Mouse (Mus musculus): ENCODE data around the gene Ppp1r16b.
A peak's percentile ranks its signal among the peaks of the same experiment; 100 is the strongest.

The Ppp1r16b gene

DNA sequence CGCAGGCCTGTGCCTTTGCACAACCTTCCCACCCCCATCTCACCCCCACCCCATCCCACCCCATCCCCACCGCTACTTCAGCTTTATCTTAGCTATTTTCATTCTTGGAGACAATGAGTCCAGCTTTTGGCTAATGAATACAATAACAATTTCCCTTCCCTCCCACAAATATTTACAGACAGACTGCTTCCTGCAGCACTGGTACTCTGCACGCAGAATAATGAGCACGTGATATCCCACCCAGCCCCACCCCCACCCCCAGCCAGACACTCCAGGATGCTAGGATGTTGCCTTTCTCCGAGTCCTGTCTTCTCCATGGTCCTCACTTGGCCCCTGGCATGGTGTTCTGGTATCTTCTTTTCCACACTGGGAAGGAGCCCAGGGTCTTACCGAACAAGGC is 31.3 kb downstream of the Ppp1r16b start:
- DNase-seq, result no peak

DNA sequence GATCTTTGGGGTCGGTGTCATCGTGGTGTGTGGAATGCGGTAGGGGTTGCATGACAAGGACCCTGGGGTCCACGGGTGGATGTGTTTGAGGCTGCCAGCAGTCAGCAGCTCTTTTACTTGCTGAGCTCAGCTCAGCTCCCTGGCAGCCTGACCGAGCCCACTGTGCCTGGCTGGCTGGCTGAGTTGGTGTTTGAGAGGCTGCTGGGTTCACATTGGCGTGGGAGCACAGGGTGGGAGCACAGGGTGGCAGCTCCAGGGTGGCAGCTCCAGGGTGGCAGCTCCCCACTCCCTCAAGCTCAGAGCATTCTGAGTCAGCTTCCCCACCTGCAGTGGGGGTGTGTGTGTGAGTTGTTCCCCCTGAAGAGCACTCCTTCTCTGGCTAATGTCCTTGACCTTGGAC is 34.7 kb downstream of the Ppp1r16b start:
- DNase-seq, result no peak

DNA sequence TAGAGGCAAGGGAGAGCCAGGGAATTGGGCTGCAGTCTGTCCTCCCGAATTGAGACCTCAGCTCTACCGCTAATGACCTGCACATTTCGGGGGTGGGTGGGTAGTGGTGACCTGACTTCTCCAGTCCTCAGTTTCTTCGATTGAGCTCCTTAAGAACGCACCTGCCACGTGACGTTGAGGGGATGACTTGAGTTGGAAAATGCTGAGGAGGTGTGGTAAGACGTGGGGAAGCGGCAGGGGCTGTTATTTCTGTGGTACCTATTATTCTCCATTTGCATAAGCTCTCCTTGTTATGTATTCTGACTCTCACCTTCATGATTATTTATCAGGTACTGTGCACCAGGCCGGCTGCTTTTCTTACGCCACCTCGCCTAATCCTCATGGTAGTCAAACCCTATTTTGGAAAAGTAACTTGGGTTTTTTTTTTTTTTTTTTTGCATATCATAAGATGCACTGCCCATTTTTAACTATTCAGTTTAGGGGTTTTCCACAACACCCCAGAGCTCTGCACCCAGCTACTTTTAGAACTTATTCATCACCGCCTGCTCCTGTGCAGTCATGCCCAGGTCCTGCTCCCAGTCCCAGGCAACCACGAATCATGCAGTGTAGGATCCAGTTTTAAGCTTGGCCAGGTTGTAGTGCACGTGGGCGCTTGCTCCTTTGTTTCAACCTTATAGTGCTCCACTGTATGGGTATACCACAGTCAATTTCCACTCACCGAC is 35.5 kb downstream of the Ppp1r16b start:
- no peak for DNase-seq

DNA sequence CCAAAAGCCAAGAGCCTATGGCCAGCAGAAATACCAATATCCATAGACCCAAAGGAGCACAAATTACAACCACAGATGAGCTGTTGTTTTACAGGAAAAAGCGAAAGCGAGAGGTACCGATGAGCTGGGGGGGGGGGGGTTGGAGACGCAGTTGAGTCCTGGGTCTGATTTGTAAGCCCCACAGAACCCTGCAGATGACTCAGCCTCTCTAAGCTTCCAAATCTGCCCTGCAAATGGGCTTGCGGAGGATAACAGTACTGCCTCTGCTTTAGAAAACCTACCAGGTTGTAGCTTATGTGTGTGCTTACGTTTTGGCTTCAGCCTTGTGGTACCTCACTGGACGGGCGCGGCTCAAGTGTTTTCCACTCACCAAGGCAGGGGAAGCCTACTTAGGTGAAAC is 36.3 kb downstream of the Ppp1r16b start:
- no peak for DNase-seq

DNA sequence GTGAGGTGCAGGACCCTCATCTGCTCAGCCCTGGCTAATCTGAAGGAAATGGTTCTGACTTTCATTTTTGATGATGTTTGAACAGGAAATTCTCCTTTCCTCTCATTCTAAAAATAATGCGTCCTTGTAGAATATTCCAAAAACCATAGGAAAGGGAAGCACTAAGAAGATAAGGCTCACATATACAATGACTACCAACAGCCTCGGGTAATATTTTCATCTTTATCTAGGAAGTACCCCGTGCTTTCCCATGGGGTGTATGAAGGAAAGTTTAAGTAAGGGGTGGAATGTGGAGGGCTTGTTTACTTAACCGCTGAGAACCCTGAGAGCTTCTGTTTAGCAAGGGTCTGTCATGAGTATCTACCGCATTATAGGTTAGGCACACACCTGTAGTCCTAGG is 37.0 kb downstream of the Ppp1r16b start:
- DNase-seq, result no peak

DNA sequence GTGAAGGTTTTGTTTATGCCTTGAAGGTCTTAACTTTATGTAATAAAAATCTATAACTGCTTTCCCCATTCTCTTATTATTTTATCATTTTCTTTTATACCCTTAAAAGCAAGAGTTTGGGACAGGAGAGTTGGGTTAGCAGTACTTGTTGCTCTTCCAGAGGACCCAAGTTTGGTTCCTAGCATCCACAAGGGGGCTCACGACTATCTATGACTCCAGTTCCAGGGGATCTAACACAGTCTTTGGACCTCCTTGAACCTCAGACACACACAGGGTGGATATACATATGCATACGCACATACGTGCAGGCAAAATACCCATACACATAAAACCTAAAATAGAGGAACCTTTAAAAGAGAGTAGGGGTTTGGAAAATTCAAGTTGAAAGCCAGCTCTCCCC is 39.5 kb downstream of the Ppp1r16b start:
- DNase-seq, result no peak

DNA sequence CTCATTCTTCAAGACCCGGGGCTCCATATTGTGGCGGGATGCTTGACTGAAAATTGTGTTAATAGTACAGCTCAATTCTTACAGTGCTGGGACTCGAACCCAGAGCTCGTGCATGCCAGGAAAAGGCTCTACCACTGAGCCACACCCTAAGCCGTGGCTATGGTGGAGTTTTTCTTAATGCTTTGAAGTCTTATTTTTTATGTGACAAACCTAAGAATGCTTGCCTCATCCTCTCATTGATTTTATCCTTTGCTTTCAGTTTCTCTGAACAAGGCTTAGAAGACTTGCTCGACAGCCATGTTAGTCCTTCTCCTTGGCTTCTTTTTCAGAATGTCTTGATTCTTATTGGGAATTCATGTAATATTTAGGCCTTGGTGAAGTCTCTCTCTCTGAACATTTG is 40.3 kb downstream of the Ppp1r16b start:
- no peak for DNase-seq

DNA sequence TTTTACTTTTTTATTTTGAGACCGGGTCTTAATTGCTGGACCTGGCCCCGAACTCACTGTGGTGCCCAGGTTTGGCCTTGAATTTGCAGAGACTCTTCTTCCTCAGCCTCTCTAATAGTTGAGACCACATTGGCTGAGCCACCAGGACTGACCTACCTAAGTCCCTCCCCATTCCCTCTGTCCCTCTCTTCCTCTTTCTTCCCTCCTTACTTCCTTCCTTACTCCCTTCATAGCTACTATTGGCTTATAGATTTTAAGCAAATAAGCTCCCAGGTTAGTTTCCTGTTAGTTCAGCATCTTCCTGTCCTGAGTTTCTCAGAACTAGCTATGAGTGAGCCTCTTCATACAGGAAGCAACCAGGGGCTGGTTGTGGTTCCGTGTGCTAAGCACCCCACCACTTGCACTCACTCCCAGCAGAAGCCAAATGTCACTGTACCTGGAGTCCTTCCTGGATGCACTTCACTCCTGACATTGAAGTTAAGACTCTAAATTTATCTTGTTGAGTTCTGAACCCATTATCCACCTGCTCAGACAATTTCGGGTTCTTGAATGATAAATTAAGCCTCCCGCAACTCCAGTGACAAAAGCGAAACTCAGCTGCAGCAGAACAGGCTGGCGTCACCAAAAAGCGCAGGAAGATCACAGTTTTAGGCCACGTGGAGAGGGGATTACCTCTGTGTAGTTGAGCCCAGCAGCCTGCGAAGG is 41.7 kb downstream of the Ppp1r16b start:
- no peak for DNase-seq

- DNase-seq, result no peak
Measured at GRCm38 (mm10) chr2:158708121-158708520, 42.9 kb downstream of the Ppp1r16b start.

DNA sequence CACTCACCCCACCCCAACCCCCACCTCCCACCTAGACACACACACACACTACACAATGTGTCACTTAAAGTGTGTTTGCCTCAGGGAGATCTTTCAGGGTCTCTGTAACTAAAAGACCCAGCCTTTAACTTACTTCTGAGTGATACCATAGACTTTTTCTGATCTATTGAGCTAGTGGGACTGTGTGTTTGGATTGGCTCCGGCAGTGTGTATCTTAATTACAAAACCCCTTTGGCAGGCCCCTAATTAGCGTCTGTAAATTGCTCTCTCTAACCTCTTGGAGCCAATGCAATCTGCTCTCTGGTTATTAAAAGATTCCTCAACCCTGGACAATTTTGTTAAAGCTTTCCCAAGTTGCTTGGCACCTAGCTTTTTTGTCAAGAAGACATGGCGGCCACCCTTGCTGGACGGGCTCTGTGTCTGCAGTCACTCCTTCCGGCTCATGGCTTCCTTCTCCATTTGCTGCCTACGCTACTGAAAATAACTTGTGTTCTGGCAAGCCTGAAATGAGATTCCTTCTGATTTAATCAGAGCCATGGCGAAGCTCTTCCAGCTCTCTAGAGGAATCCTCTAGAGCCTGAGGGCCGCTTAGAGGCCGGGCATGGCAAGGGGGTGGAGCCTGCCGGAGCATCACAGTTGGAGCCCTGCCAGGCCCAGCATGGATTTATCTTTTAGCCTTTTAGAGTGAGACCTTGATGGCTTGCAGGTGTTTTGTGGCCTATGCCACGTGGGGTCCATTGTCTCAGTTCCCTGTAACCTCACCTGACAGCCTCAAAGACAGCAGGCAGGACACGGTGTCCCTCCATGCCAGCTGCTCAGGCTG is 46.9 kb downstream of the Ppp1r16b start:
- peak; percentile 57 for DNase-seq

- DNase-seq, result no peak
Measured at GRCm38 (mm10) chr2:158714826-158715225, 49.6 kb downstream of the Ppp1r16b start.

- DNase-seq, result peak; percentile 70
Measured at GRCm38 (mm10) chr2:158716066-158716465, 50.9 kb downstream of the Ppp1r16b start.

GRCm38 (mm10) chr2:158717551-158718418 is 52.6 kb downstream of the Ppp1r16b start:
- no peak for DNase-seq

DNA sequence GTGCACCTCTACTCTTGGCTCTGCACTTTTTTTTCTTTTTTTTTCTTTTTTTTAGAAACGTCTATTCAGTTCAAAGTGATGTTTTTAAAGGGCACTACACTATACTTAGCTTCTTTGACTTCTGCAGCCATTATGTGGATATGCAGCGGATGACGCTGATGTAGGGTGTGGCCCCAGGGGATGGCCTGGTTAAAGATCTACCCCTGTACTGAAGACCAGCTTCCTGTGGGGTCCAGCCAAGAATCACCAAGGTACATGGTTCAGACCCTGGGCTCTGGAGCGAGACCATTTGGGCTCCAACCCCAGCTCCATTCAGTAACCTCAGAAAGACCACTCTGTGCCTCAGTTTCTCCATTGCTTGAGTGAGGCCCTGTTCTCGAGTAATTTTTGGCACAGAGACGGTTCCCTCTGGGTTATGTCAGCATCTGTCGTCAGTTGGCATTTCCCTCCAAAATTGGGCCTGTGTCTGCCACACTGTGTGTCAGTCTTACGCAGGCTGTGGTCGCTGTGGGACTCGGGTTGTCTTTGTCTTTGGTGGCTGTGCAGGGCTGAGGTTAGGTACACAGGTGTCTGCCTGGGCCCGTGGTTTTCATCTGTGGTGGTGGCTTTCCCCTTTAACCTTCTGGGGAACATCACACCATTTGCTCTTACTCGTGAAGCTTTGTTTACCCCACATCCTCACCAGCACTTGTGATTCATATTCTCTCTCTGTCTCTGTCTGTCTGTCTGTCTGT is 53.8 kb downstream of the Ppp1r16b start:
- DNase-seq, result peak; percentile 85

GRCm38 (mm10) chr2:158720715-158721370 is 55.6 kb downstream of the Ppp1r16b start:
- DNase-seq, result no peak

GRCm38 (mm10) chr2:158721481-158721880 is 56.3 kb downstream of the Ppp1r16b start:
- DNase-seq, result no peak

GRCm38 (mm10) chr2:158722135-158722534 is 56.9 kb downstream of the Ppp1r16b start:
- DNase-seq, result no peak

DNA sequence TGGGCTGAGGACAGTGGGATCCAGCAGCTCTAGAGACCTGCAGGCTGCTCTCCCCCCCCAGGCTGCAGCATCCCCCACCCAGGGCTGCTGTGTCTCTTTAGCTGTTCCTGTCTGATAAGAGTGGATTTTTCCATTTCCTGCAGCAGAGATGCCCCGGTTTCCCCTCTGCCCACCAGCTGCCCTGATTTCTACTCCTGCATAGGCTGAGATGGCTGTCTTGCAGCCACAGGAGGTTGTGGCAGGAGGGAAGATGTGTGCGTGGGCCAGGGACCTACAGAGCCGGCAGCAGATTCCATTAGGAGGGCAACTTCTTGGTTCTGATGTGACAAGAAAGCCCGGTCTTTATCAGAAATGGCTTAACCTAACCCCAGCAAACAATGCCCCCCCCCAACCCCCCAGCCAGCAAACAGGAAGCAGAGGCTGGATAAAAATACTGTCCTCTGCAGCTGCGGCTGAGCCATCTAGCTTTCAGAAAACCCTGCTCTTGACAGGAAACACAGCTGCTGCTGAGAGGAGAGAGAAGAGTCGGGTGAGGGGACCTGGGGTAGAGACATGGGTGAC is 57.9 kb downstream of the Ppp1r16b start:
- DNase-seq, result peak; percentile 73

- DNase-seq, result peak; percentile 57
Measured at GRCm38 (mm10) chr2:158723806-158724205, 58.6 kb downstream of the Ppp1r16b start.

- DNase-seq, result no peak
Measured at GRCm38 (mm10) chr2:158726252-158726651, 61.1 kb downstream of the Ppp1r16b start.

Data from thymus, postnatal 4 days (tissue).